Mouse (Mus musculus): Measurements from ENCODE around the gene Gpr141.

Gpr141 gene

DNA sequence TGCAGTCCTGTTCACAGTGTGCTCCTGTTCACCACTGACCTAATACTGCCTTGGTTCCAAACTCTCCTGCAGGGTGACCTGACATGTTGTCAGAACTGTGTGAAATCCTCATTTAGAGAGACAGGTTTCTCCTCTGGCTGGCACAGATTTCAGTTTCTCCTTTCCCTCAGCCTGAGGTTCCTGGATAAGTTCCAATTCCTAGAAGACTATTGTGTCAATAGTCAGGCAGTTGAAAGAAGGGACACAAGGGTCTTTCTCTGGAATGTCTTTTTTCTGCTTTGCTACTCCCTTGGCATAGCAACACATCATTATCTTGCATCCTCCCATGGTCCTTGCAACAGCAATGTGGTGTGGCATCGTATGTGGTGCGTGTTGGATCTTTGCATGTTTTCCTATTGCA lies 106.9 kb downstream of the Gpr141 start:
- DNase-seq = no peak

- no peak for DNase-seq
Observed at GRCm38 (mm10) chr13:19703806-19704205, 120.3 kb downstream of the Gpr141 start.

GRCm38 (mm10) chr13:19701443-19702078 lies 122.5 kb downstream of the Gpr141 start:
- no peak for DNase-seq

DNA sequence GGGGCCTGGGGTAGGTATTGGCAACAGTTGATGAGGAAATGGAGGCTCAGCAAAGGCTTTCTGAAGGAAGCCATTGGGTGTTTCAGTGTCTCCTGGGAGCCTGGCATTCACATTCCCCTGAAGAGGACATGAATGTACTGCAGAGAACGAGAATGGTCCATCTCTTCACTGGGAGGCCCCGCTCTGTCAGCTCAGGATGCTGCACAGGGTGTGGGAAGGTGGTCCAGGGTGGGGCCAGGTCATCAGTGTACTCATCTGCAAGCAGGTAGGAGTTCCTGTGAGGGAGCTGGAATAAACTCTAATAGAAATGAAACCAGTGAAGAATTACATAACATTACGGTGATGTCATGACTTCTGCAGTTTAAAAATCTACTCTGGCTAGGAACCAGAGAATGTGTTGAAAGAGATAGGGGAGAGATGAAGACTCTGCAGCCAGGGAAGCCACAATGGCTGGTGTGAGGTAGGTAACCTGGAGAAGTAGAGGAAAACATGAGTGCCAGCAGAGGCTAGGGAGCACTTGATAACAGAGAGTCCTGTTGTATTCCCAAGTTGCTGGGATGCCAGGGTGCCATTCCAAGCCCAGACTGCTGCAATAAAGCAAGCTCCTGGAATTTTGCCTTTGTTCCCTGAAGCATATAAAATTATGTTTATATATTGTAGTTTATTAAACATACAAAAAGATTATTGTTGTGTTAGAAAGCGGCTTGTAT lies 123.2 kb downstream of the Gpr141 start:
- DNase-seq = no peak

Data from thymus, postnatal 36 days (tissue).